Mouse (Mus musculus) heart, embryonic 13.5 days (tissue): ENCODE results near the gene Armh4. TPM values are rescaled to one million over a fixed set of nuclear protein-coding genes. Genes with fewer than 3 reads are reported as not detected.

Source experiments
- ATAC-seq: fragments of 200-750 bp; cut with Nextera tagmentation; 2 replicates; pipeline ENCODE4 v1.8.0; 2017; ENCODE audit warnings: moderate TSS enrichment; ENCODE audit not compliant: insufficient number of reproducible peaks, low FRiP score, low TSS enrichment; ENCODE audit errors: extremely low read depth
- H3K27ac ChIP-seq: fragments of 300-500 bp; sonication (generic); replicated peaks from 2 replicates; pipeline ENCODE4 v1.5.1; 2015; ENCODE audit warnings: moderate library complexity, mild to moderate bottlenecking, inconsistent platforms
- H3K27me3 ChIP-seq: fragments of 300-500 bp; sonication (generic); replicated peaks from 2 replicates; pipeline ENCODE4 v1.6.1; 2015; ENCODE audit warnings: mild to moderate bottlenecking, inconsistent platforms
- H3K36me3 ChIP-seq: fragments of 300-500 bp; sonication (generic); 2 replicates; pipeline ENCODE4 v1.6.1; 2015; ENCODE audit warnings: mild to moderate bottlenecking, inconsistent platforms
- H3K4me1 ChIP-seq: fragments of 300-500 bp; sonication (generic); 2 replicates; pipeline ENCODE4 v1.6.1; 2015; ENCODE audit warnings: inconsistent platforms
- H3K4me2 ChIP-seq: fragments of 300-500 bp; sonication (generic); 2 replicates; pipeline ENCODE4 v1.6.1; 2015; ENCODE audit warnings: inconsistent platforms, mild to moderate bottlenecking, moderate library complexity
- H3K4me3 ChIP-seq: fragments of 300-500 bp; sonication (generic); 2 replicates; pipeline ENCODE4 v1.5.1; 2015; ENCODE audit warnings: moderate library complexity, mild to moderate bottlenecking, inconsistent platforms
- H3K9ac ChIP-seq: fragments of 300-500 bp; sonication (generic); 2 replicates; pipeline ENCODE4 v1.6.1; 2015; ENCODE audit warnings: inconsistent platforms, mild to moderate bottlenecking, moderate library complexity
- H3K9me3 ChIP-seq: fragments of 300-500 bp; sonication (generic); 2 replicates; pipeline ENCODE4 v1.6.1; 2016; ENCODE audit warnings: inconsistent platforms
- WGBS: fragments of 180-500 bp; shearing (Covaris S2); methylation state at CpG from one replicate; pipeline ENCODE4 v1.1.7; 2015; ENCODE audit warnings: mixed read lengths; 5-methylcytosine and 5-hydroxymethylcytosine counted together
- polyA plus RNA-seq: library from polyadenylated mRNA; unstranded; fragments of >200 nt; fragmentation: Nextera tagmentation; extraction: Ambion mirVana; gene quantifications from 2 replicates; pipeline ENCODE4 v1.2.1, GENCODE M21; 2015

Armh4 gene
- polyA plus RNA-seq, 1 experiment from 2014 or later, result 57.5 TPM

DNA sequence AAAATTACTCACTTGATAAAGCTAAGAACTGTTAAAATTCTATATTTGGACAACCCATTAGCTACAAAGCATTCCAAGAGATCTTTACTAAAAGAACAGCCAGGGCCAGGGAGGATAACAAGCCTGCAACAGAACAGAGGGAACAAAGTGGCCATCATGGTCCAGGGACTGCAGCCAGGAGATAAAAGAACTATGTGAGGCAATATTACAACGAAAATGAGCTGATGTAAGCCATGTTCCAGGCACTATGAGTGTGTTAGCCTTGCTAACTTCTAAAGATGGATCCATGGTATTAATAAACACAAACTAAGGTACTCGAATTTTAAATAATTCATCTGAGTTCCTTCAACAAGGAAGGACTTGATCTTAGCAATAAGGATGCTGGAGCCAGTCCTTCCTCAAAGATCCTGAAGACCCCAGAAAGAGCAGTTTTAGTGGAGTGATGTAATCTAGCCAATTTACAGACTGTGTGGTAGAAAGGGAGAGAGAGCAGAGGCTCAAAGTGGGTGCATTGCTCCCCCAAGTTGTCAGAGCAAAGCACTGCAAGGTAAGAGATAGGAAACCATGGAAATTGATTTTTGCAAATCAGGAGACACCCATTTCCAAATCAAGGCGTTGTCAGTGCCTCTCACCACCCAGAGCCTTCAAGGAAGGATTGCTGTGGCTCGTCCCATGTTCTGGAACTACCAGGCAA lies 59.7 kb downstream of the Armh4 start:
- Histone ChIP-seq H3K9me3 (no peaks in the 10 kb centered on the region), H3K9ac (no peak overlapping the region), H3K4me1 (peaks cover 17% of the 10 kb centered on the region), H3K4me3 (no peak overlapping the region), H3K36me3 (no peaks in the 10 kb centered on the region), H3K27ac (peak overlapping the region; percentile 36; the same call in 1 of the 2 replicates), H3K27me3 (no peaks in the 10 kb centered on the region), H3K4me2 (no peak overlapping the region)
- ATAC-seq, result no peak
- WGBS, result 38% methylated on average over 4 of the region's 4 CpGs

DNA sequence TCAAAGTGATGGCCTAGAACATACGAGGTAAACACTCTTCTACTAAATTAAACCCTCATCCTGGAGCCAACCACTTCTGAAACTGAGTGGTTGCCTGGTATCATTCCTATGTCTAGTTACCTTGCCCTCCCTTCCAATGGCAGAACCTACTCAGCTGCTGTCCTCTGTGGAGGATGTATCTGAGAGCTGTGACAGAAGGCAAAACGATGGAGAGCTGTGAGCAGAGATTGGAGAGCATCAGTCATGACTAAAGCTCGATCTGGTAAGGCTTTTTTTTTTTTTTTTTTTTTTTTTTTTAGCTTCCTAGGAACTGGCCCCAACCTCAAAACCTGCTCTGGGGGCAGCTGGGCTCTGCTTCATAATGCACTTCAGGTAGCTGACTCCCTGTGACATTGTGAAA lies 60.4 kb downstream of the Armh4 start:
- WGBS, result 56% methylated on average over 3 of the region's 3 CpGs
- no peaks in the 10 kb centered on the region for H3K27me3 ChIP-seq

DNA sequence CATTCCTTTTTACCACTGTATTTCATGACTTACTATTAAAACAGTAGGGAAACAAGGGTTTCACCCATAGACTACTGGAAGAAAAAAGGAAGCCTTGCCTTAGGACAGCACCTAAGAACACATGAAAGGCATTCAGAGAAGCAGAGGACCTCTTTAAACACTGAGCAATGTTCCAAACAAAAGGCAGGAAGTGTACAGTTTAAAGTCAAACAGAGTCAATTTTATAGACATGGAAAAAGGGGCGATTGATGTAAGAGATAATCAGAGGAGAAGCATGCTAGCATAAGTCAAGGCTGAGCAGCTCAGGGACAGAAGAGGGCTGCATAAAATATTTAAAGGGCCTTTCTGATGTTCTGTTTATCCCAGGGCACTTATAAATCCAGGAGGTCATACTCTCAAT lies 61.9 kb downstream of the Armh4 start:
- no peaks in the 10 kb centered on the region for H3K27me3 ChIP-seq
- H3K4me1 ChIP-seq, result peaks cover 17% of the 10 kb centered on the region
- no peak overlapping the region for H3K9ac ChIP-seq
- no peaks in the 10 kb centered on the region for H3K36me3 ChIP-seq
- no peak for ATAC-seq
- H3K9me3 ChIP-seq, result no peaks in the 10 kb centered on the region
- H3K4me3 ChIP-seq, result no peak overlapping the region
- no peak overlapping the region for H3K27ac ChIP-seq
- no peak overlapping the region for H3K4me2 ChIP-seq
- 66% methylated on average over 1 of the region's 1 CpGs for WGBS

More for the DNA sequence above, 60.4 kb downstream of the Armh4 start:
- no peak for ATAC-seq
- H3K4me2 ChIP-seq, result no peak overlapping the region
- H3K9ac ChIP-seq, result no peak overlapping the region
- no peak overlapping the region for H3K27ac ChIP-seq
- no peaks in the 10 kb centered on the region for H3K9me3 ChIP-seq
- H3K36me3 ChIP-seq, result no peaks in the 10 kb centered on the region
- H3K4me3 ChIP-seq, result no peak overlapping the region
- H3K4me1 ChIP-seq, result peaks cover 17% of the 10 kb centered on the region

DNA sequence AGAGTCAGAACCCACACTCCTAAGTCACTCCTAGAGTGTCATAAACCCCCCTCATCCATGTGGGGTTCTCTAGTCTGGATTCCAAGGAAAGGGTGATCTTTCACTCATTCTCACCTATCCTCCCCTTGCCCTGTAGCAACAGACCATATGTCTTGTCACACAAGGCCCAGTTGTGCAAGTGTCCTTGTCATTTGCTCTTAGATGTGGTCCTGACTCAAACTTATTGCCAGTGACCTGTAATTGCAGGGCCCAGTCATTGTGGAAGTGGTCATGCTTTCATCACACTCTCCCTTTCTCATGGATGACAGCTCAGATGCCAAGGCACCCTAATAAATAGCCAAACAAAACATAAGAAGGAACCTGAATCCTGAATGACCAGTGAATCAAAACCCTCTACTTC lies 63.5 kb downstream of the Armh4 start:
- no peak overlapping the region for H3K4me2 ChIP-seq
- no peaks in the 10 kb centered on the region for H3K27me3 ChIP-seq
- H3K4me3 ChIP-seq, result no peak overlapping the region
- H3K9me3 ChIP-seq, result no peaks in the 10 kb centered on the region
- no peak overlapping the region for H3K9ac ChIP-seq
- H3K36me3 ChIP-seq, result no peaks in the 10 kb centered on the region
- H3K27ac ChIP-seq, result no peak overlapping the region
- peaks cover 17% of the 10 kb centered on the region for H3K4me1 ChIP-seq
- ATAC-seq, result no peak

DNA sequence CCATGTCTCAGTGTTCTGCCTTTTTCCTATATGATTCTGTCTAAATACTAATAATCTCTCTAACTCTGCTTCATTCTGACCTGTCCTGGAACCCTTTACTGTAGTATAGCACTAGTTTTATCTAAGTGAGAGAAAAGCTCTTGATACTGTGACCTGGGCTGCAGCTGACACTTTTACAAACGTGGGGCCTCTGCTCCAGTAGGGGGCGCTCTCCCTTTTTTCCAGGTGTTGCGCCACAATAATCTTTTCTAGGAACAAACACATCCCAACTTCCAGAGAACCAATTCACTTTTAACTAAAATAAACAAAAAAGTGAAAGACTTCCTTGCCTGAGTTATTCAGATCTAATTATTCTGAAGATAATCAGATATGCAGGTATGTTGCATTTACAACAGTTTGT lies 72.2 kb downstream of the Armh4 start:
- no peaks in the 10 kb centered on the region for H3K36me3 ChIP-seq
- no peak overlapping the region for H3K27ac ChIP-seq
- no peak overlapping the region for H3K4me2 ChIP-seq
- no peak overlapping the region for H3K9ac ChIP-seq
- H3K4me1 ChIP-seq, result peaks cover 7% of the 10 kb centered on the region
- WGBS, result 37% methylated on average over 3 of the region's 3 CpGs
- no peak overlapping the region for H3K4me3 ChIP-seq
- no peaks in the 10 kb centered on the region for H3K27me3 ChIP-seq
- H3K9me3 ChIP-seq, result no peaks in the 10 kb centered on the region
- no peak for ATAC-seq

DNA sequence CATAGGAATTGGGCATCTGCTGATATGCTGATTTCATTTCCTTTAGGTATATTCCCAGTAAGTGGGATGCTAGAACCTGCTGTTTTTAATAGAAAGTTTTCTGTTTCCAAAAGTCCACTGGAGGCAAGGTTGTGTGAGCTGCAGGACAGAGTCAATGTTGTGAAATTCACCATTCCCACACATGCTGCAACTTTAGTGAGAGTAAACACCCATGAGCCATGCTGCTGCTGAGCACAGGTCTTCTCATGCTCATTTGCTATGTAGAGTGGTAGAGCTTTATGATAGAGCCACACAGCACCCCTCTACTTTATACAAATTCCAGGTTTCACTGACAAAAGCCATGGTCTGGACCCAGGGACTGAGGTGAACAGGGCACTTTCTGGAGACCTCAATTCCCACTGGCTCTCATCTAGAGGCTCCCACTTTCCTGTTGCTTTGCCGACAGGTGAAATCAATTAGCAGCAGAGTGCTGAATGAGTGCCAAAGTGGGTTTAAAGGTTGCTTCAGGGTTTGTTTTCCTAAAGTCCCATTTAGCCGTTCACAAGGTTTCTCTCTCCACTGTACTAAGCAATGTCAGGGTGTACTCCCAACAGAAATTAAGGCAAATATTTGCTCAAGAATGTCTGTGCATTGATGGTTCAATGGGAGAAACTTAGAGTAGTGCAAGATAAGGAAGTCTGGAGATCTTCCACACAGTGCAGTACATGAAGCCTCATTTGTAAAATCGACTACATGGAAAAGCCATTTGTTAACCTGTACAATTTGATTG lies 79.6 kb downstream of the Armh4 start:
- no peaks in the 10 kb centered on the region for H3K27me3 ChIP-seq
- no peak overlapping the region for H3K9ac ChIP-seq
- H3K4me2 ChIP-seq, result no peak overlapping the region
- peaks cover 19% of the 10 kb centered on the region for H3K4me1 ChIP-seq
- ATAC-seq, result no peak
- no peaks in the 10 kb centered on the region for H3K36me3 ChIP-seq
- 38% methylated on average over 3 of the region's 3 CpGs for WGBS
- peak overlapping the region; percentile 55 for H3K27ac ChIP-seq
- H3K4me3 ChIP-seq, result no peak overlapping the region
- 0 out of 2 replicates have a peak, but pooled peaks cover 4% of the 10 kb centered on the region for H3K9me3 ChIP-seq

DNA sequence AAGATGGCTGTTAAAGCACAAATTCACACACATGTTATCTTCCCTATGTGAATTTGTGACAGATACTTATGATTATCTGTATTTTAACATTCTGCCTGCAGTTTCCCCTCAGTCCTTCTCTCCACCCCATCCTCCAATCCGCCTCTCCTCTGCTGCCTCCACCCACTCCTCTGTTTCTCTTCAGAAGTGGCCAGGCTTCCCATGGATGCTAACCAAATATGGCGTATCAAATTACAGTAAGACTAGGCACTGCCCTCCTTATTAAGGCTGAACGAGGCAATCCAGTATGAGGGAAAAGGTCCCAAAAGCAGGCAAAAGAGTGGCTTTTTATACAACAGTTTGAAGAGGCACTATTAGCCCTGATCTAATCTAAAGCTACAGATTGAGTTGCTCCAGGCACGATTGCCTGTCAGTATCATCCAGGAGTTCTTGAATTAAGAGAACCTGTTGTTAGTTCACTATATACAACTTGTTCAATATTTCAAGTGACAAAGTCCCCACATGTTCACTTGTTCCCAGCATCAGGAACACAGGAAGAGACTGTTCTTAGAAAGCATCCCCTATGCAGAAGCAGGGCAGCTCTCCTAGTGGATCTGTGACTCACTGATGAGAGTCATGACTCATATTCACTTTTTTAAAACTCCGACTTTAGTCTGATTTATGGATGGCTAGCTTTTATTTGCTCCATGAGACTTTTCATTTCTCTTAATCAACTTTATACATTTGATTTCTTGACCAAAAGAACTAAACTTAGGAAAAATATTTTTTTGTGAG lies 103.5 kb downstream of the Armh4 start:
- no peak overlapping the region for H3K27ac ChIP-seq

DNA sequence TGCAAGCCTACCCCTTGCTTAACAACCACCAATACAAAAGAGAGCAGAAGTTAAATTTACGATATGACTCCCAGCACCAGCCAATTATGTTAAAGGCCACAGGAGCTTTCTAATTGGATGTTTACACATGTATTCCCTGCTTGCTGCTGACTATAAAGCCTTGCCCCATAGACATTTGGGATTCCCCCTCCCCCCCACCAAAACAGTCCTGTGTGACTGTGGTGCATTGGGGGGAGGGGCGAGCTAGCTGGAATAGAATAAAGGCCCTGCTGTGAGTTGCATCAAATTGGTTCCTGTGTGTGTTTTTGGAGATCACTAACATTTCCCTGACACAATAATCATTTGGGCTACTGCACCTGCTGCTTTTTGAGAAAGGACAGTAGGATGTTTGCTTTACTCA lies 106.6 kb downstream of the Armh4 start:
- Histone ChIP-seq H3K27ac (no peak overlapping the region), H3K36me3 (no peaks in the 10 kb centered on the region; the same call in 1 of the 2 replicates), H3K4me3 (no peak overlapping the region), H3K9me3 (no peaks in the 10 kb centered on the region), H3K4me2 (no peak overlapping the region), H3K27me3 (no peaks in the 10 kb centered on the region), H3K4me1 (peaks cover 4% of the 10 kb centered on the region; the same call in 1 of the 2 replicates), H3K9ac (no peak overlapping the region)
- 68% methylated on average over 2 of the region's 2 CpGs for WGBS
- ATAC-seq, result no peak

More for the DNA sequence above, 103.5 kb downstream of the Armh4 start:
- no peak overlapping the region for H3K9ac ChIP-seq
- no peak for ATAC-seq
- 0 out of 2 replicates have a peak, but pooled peaks cover 6% of the 10 kb centered on the region for H3K4me1 ChIP-seq
- H3K4me2 ChIP-seq, result no peak overlapping the region
- H3K4me3 ChIP-seq, result no peak overlapping the region
- H3K27me3 ChIP-seq, result no peaks in the 10 kb centered on the region
- H3K9me3 ChIP-seq, result no peaks in the 10 kb centered on the region
- 60% methylated on average over 5 of the region's 5 CpGs for WGBS
- peaks cover 3% of the 10 kb centered on the region; the same call in 1 of the 2 replicates for H3K36me3 ChIP-seq

DNA sequence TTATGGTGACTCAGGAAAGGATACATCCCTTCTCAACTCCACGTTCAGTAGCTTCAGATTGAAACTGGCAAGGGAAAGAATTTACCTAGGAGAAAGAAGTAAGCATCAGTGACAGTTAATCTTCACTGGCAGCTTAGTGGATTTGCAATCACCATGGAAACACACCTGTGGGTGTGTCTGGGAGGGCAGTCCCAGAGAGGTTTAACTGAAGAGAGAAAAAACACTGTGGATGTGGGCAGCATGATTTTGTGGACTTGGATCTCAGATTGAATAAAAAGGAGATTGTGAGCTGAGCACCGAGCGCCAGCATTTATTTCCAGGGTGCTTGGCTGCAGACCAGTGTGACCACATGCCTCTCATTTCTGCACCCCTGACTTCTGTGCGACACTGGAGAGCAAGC lies 122.7 kb downstream of the Armh4 start:
- H3K9me3 ChIP-seq, result no peaks in the 10 kb centered on the region
- 44% methylated on average over 4 of the region's 4 CpGs for WGBS

DNA sequence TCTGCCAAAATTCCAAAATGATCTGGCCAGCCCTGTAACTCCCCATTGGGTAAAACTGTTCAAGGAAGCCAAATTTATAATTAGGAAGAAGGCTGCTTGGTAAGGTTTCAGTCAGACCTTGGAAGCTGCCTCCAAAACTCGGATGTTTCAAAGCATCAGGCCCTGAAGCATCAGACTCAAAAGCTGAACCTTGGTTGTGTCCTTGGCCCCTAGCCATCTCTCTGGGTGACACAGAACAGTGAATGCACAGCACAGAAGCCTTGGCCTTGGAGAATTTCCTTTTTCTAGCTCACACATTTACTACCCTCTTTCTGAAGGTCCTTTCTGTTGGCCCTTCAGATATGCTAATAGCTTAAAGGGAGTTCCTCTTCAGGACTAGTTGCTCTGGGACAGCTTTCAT lies 134.0 kb downstream of the Armh4 start:
- Histone ChIP-seq H3K27ac (no peak overlapping the region), H3K4me1 (no peaks in the 10 kb centered on the region), H3K27me3 (no peaks in the 10 kb centered on the region), H3K9ac (no peak overlapping the region), H3K9me3 (no peaks in the 10 kb centered on the region), H3K4me3 (no peak overlapping the region), H3K36me3 (no peaks in the 10 kb centered on the region), H3K4me2 (no peak overlapping the region)
- WGBS, result 71% methylated on average over 1 of the region's 1 CpGs
- ATAC-seq, result no peak

More for the DNA sequence above, 122.7 kb downstream of the Armh4 start:
- no peaks in the 10 kb centered on the region for H3K27me3 ChIP-seq
- no peak overlapping the region for H3K27ac ChIP-seq
- no peak overlapping the region for H3K4me2 ChIP-seq
- H3K4me1 ChIP-seq, result peaks cover 26% of the 10 kb centered on the region
- no peak overlapping the region for H3K9ac ChIP-seq
- H3K36me3 ChIP-seq, result no peaks in the 10 kb centered on the region
- no peak for ATAC-seq
- no peak overlapping the region for H3K4me3 ChIP-seq

DNA sequence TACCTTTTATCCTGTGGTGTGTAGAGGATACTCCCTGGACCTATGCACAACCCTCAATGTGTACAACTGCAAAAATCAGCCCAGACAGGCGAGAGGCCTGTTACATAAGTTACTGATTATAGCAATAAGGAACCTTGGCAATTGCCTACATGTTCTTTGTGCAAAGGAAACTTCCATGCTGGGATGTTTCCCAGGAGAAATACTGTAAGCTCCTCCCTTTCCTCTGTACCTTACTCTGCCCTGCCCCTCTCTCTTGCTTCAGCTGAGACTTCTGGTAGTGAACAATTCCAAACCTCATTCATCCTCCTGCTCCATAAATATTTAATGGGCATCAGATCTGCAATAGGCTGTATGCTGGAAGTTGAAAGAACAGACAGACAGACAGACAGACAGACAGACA lies 145.8 kb downstream of the Armh4 start:
- Histone ChIP-seq H3K9me3 (no peaks in the 10 kb centered on the region), H3K9ac (no peak overlapping the region), H3K36me3 (no peaks in the 10 kb centered on the region), H3K4me3 (no peak overlapping the region), H3K27me3 (no peaks in the 10 kb centered on the region), H3K4me2 (no peak overlapping the region), H3K27ac (no peak overlapping the region), H3K4me1 (no peaks in the 10 kb centered on the region)
- WGBS, result 61% methylated on average over 1 of the region's 1 CpGs
- no peak for ATAC-seq
